Mouse (Mus musculus): Measurements from ENCODE around the gene Gm4907. TPM values are rescaled to one million over a fixed set of nuclear protein-coding genes. Genes with fewer than 3 reads are reported as not detected.

Gm4907 gene
- polyA plus RNA-seq (2014; fragmentation: Illumina TruSeq; extraction: RNeasy Lipid Tissue Mini Kit (QIAGEN cat#74804); ENCODE audit: low read depth, low replicate concordance), result not detected

GRCm38 (mm10) chrX:23882253-23882652 lies at the start of gene Gm4907:
Gene Gm4907, plus strand, starts transcription at chrX:23882553.

Other genes starting within 250 kb of the Gm4907 start
- 5.4 TPM for gene Wdr44, start 189.5 kb upstream of the Gm4907 start, polyA plus RNA-seq (2014; fragmentation: Illumina TruSeq; extraction: RNeasy Lipid Tissue Mini Kit (QIAGEN cat#74804); ENCODE audit: low read depth, low replicate concordance)
- not detected for gene Gm4985, start 76.4 kb downstream of the Gm4907 start, polyA plus RNA-seq (2014; fragmentation: Illumina TruSeq; extraction: RNeasy Lipid Tissue Mini Kit (QIAGEN cat#74804); ENCODE audit: low read depth, low replicate concordance)

All from liver, adult 10 weeks (tissue).